Mouse (Mus musculus) right cerebral cortex, postnatal 4 days (tissue): ENCODE measurements around the gene Gimap1.
A peak's percentile ranks its signal among the peaks of the same experiment; 100 is the strongest.

Experiments used
- DNase-seq: peaks from one replicate; pipeline ENCODE4 v3.0.0-alpha.2; 2022

Gene Gimap1

DNA sequence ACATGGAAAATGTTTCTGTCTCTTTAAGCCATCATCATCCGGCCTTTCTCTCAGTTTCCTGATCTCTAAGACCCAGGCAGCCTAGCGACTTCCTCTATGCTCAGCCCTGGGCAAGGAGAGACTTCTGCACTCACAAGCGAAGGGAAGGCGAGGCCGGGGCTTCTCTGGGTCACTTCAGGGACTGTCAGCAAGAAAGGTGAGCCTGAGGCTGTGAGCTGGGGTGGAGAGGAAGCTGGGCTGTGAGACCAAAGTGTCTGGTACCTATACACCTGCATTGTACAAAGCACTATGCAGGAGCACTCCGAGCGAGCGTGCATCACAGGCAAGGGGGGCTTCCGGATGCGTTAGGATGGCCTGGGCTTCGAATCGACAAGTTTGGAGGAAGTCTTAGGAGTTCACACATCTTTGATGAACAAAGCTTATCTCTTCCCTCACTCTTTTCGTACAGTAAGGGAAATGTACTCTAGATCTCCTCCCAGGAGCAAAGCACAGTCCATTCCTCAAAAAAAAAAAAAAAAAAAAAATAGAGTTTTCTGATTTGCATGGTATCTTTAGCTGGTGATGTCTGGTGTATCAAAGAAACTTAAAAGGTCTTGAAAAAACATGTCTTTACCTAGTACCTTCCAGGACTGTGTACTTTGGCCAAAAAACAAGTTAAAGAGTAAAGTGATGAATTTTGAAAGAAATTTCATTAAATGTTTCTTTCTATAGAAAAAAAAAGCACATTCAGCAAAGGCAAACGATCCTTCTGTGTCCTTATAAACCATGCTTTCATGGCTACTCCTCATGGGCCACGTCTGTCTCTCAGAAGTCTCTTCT is at the start of gene Gimap1:
Gene Gimap1, plus strand, starts transcription at position 94 of the 819 bp plus-strand sequence.
- DNase-seq, result no peak

DNA sequence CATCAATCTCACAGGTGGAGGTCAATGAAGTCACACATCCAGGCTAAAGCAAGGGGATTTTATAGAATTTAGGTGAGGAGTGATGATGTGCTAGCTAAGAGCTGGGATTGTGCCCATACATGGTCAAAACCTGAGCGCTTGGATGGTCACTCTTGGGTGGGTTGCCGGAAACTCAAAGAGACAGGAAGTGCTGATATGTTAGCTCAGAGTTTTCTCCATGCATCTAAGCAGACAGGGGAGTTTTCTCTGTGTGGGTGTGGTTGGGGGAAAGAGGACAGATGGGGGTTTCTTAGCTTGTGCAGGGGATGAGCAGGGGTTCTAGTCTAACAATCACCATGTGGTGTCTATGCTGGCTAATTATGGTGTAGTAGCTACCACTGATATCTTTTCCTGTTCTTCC is 49.5 kb upstream of the Gimap1 start:
- no peak for DNase-seq

- DNase-seq, result no peak
Measured at GRCm38 (mm10) chr6:48692962-48693361, 45.9 kb upstream of the Gimap1 start.

- DNase-seq, result no peak
Measured at GRCm38 (mm10) chr6:48696830-48697554, 41.9 kb upstream of the Gimap1 start.

DNA sequence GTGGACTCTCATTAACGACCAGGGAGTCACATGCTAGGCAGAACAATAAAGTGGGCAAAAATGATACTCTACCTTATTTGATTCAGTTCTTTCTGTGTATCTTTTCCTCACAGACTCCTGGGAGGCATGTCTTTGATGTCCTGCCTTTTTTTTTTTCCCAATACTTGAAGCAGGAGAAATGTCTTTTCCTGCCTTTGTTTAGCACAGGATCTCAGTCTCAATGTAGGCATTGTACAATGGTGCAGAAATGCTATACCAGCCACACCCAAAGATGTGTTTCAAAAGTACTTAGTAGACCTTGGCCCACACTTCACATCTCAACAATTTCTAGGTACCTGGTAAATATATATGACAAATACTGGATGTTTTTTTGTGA is 41.3 kb upstream of the Gimap1 start:
- DNase-seq, result no peak

GRCm38 (mm10) chr6:48698066-48698856 is 40.6 kb upstream of the Gimap1 start:
- no peak for DNase-seq

GRCm38 (mm10) chr6:48698888-48699287 is 40.0 kb upstream of the Gimap1 start:
- no peak for DNase-seq

DNA sequence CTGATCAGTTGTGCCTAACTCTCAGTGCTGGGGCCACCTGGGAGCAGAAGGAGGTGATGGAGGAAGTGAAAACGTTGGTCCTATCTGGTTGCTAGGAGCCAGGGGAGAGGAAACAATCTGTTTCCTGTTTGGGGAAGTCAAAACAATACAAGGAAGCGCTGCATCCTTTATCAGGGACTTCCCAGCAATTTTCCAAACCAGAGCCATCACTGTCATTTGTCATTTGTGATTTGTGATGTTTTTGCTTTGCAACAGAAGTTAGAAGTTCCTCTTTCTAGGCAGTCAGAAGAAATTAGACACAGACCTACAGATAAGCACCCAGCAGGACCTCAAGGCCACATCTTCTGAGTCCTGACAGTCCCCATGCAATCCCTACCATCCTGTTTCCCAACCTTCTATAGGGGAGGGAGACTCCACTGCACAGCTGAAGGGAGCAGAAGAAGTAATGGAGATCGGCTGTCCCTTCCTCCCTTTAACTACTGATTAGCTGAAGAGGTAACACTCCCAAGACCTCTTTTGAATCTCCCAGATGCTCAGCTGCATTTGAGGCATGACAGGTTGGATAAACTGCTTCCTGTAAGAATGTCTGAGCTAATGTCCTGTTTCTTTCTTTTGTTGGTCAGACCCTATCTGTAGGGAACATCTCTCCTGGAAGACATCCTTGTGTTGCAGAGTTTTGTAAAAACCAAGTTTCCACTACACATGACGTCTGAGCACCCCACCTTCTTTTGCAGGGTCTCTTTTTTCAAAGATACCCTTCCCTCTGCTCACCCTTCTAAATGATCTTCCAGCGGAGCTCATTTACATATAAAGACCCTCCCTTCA is 38.4 kb upstream of the Gimap1 start:
- DNase-seq, result no peak

- no peak for DNase-seq
Measured at GRCm38 (mm10) chr6:48702146-48702545, 36.7 kb upstream of the Gimap1 start.

GRCm38 (mm10) chr6:48702601-48703000 is 36.3 kb upstream of the Gimap1 start:
- DNase-seq, result no peak

GRCm38 (mm10) chr6:48704146-48704545 is 34.7 kb upstream of the Gimap1 start:
- no peak for DNase-seq

GRCm38 (mm10) chr6:48706130-48706529 is 32.7 kb upstream of the Gimap1 start:
- DNase-seq, result no peak

GRCm38 (mm10) chr6:48718455-48718854 is 20.4 kb upstream of the Gimap1 start, which contains the start of the genes Gm28053 and Gimap7:
Gene Gm28053 (plus strand): TSS chr6:48718607.
Gene Gimap7 (plus strand): TSS chr6:48718621.
- DNase-seq, result no peak

GRCm38 (mm10) chr6:48720326-48720725 is 18.5 kb upstream of the Gimap1 start:
- DNase-seq, result no peak

GRCm38 (mm10) chr6:48723468-48723867 is 15.4 kb upstream of the Gimap1 start:
- no peak for DNase-seq

DNA sequence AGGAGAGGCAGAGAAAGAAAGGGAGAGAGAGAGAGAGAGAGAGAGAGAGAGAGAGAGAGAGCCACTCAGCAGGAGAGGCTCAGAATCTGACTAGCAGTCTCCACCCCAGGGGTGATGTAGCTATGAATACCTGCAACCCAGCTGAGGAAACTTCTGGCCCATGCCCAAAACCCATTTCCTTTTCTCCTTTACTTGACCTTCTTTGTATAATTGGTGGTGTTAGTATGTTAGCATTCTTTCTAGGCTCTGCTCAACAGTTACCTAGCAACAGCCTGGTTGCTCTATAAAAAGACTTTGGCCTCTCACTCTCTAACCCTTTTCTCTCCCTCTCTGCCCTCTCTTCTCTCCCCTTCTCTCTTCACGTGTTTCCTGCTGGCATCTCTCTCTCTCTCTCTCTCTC is 13.4 kb upstream of the Gimap1 start:
- peak; percentile 28 for DNase-seq

DNA sequence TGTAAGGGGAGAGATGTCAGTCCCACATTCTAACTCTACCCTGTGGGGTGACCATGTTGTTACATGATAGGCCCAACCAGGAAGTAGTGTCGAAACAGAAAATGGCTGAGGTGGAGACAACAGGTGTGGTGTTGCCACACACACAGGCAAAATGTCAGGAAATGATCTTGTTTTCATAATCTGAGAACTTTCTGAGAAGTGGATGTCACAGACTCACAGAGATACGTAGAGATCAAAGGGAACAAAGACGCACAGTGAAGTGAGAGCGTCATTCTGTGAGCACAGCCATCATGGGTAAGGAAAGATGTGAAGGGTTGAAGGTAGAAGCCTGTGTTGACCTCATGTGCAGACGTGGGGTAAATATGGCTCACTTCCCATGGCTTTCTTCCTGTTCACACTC is 11.1 kb upstream of the Gimap1 start:
- DNase-seq, result no peak

DNA sequence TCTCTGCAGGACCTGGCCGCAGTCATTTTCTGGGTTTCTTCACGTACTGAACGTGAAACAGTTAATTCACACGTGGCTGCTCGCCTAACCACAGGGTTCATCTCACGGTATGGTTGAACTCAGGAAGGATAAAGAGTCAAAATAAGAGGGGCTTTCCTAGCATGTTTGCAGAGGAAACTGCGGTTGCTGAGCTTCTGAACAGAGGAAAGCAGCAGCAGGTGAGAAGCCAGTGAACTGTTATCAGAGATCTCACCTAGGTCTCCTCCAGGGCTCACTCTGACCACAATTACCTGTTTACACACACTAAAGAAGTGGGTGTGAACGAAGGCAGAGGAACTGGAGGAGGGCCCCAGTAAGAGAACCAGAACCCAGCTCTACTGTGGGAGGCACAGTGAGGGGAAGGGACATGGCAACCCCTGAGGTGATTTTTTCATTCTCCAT is 6.0 kb upstream of the Gimap1 start:
- DNase-seq, result no peak

- no peak for DNase-seq
Measured at GRCm38 (mm10) chr6:48733660-48734059, 5.2 kb upstream of the Gimap1 start.

DNA sequence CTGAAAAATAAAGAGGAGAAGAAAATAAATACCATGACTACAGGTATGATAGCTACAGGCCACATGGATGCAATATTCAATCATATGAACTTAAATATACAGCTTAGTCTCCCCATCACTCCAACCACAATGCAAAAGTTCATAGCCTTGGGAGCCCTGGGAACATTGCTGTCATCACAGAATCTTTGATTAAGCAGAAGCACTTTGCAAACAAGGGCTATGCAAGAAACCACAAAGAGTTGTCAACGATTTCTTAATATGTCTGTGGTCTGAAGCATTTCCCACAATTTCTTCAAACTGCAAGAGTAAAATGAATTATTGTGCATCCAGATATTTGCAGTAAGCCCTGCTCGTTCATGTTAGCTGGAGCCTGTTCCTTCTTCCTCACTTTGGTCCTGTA is 1.8 kb upstream of the Gimap1 start:
- no peak for DNase-seq

DNA sequence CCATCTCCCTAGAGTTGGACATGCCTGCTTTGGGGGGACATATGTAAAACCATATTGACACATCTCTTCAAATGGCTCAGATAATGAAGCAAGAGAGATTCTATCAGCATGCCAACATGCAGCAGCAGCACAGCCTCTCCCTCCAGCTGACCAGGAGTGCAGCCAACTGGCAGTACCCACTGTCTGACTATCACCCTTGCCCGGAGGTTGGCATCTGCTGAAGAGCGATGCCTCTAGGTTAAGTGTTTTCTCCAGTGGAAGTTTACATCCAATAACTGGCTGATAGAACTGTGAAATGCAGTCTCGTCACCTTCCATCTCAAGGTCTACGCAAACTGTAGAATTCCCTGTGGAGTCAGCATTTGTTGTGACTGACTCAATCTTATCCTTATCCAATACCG is 1.2 kb upstream of the Gimap1 start:
- DNase-seq, result no peak

- no peak for DNase-seq
Measured at GRCm38 (mm10) chr6:48739780-48740055, 864 bp downstream of the Gimap1 start.
